Mouse (Mus musculus): ENCODE measurements at regions not wholly inside any gene's neighbourhood (a gene's known extent, or its start where the extent isn't known, plus 50 kb on each side); places are given as distances from the start of the nearest gene placed in this dataset.

- no peak for ATAC-seq (replicated peaks; ENCODE audit: low read depth, poor library complexity, severe bottlenecking)
Measured at GRCm38 (mm10) chr3:149256891-149257290, 266.5 kb upstream of the Adgrl2 start.

- ATAC-seq (replicated peaks; ENCODE audit: low read depth, poor library complexity, severe bottlenecking) = no peak
Measured at GRCm38 (mm10) chr3:149253080-149253479, 262.7 kb upstream of the Adgrl2 start.

GRCm38 (mm10) chr3:149252144-149252543, 261.8 kb upstream of the Adgrl2 start:
- no peak for ATAC-seq (replicated peaks; ENCODE audit: low read depth, poor library complexity, severe bottlenecking)

- ATAC-seq (replicated peaks; ENCODE audit: low read depth, poor library complexity, severe bottlenecking) = no peak
Measured at GRCm38 (mm10) chr3:149247626-149247987, 257.3 kb upstream of the Adgrl2 start.

- 0 out of 2 replicates have a peak, but pooled peaks have one; percentile 32 for ATAC-seq (replicated peaks; ENCODE audit: low read depth, poor library complexity, severe bottlenecking)
Measured at GRCm38 (mm10) chr3:149246935-149247625, 256.7 kb upstream of the Adgrl2 start.

- no peak for ATAC-seq (replicated peaks; ENCODE audit: low read depth, poor library complexity, severe bottlenecking)
Measured at GRCm38 (mm10) chr3:149239664-149240063, 249.3 kb upstream of the Adgrl2 start.

GRCm38 (mm10) chr3:149238076-149238475, 247.7 kb upstream of the Adgrl2 start:
- no peak; the same call in 1 of the 2 replicates for ATAC-seq (replicated peaks; ENCODE audit: low read depth, poor library complexity, severe bottlenecking)

GRCm38 (mm10) chr3:149235183-149235582, 244.8 kb upstream of the Adgrl2 start:
- no peak for ATAC-seq (replicated peaks; ENCODE audit: low read depth, poor library complexity, severe bottlenecking)

GRCm38 (mm10) chr3:149233691-149234131, 243.4 kb upstream of the Adgrl2 start:
- ATAC-seq (replicated peaks; ENCODE audit: low read depth, poor library complexity, severe bottlenecking) = no peak

- no peak for ATAC-seq (replicated peaks; ENCODE audit: low read depth, poor library complexity, severe bottlenecking)
Measured at GRCm38 (mm10) chr3:149233191-149233641, 242.9 kb upstream of the Adgrl2 start.

- peak; percentile 71 for ATAC-seq (replicated peaks; ENCODE audit: low read depth, poor library complexity, severe bottlenecking)
Measured at GRCm38 (mm10) chr3:149231346-149231745, 241.0 kb upstream of the Adgrl2 start.

GRCm38 (mm10) chr3:149227556-149227955, 237.2 kb upstream of the Adgrl2 start:
- no peak for ATAC-seq (replicated peaks; ENCODE audit: low read depth, poor library complexity, severe bottlenecking)

GRCm38 (mm10) chr3:149226723-149227122, 236.4 kb upstream of the Adgrl2 start:
- peak; percentile 59 for ATAC-seq (replicated peaks; ENCODE audit: low read depth, poor library complexity, severe bottlenecking)

- ATAC-seq (replicated peaks; ENCODE audit: low read depth, poor library complexity, severe bottlenecking) = peak; percentile 78
Measured at GRCm38 (mm10) chr3:149225684-149226083, 235.3 kb upstream of the Adgrl2 start.

- no peak for ATAC-seq (replicated peaks; ENCODE audit: low read depth, poor library complexity, severe bottlenecking)
Measured at GRCm38 (mm10) chr3:149224271-149224670, 233.9 kb upstream of the Adgrl2 start.

- no peak for ATAC-seq (replicated peaks; ENCODE audit: low read depth, poor library complexity, severe bottlenecking)
Measured at GRCm38 (mm10) chr3:149223776-149224175, 233.4 kb upstream of the Adgrl2 start.

- 0 out of 2 replicates have a peak, but pooled peaks have one; percentile 8 for ATAC-seq (replicated peaks; ENCODE audit: low read depth, poor library complexity, severe bottlenecking)
Measured at GRCm38 (mm10) chr3:149220958-149221357, 230.6 kb upstream of the Adgrl2 start.

GRCm38 (mm10) chr3:149220304-149220951, 230.1 kb upstream of the Adgrl2 start:
- ATAC-seq (replicated peaks; ENCODE audit: low read depth, poor library complexity, severe bottlenecking) = no peak

GRCm38 (mm10) chr3:149219381-149220303, 229.3 kb upstream of the Adgrl2 start:
- no peak for ATAC-seq (replicated peaks; ENCODE audit: low read depth, poor library complexity, severe bottlenecking)

Data from common myeloid progenitor, adult 5-6 weeks (primary cell).